Mouse (Mus musculus): ENCODE measurements around the gene Noxred1.
"Not testable (repeated sequence)": the region's sequence is repeated elsewhere in the genome, so short reads cannot be mapped to it uniquely, and the experiment has no call there.

The Noxred1 gene

GRCm38 (mm10) chr12:87230379-87230895 lies 8.1 kb downstream of the Noxred1 start:
- DNase-seq (ENCODE audit: low read depth in 1 of 2, low spot score in 2 of 2): no peak

DNA sequence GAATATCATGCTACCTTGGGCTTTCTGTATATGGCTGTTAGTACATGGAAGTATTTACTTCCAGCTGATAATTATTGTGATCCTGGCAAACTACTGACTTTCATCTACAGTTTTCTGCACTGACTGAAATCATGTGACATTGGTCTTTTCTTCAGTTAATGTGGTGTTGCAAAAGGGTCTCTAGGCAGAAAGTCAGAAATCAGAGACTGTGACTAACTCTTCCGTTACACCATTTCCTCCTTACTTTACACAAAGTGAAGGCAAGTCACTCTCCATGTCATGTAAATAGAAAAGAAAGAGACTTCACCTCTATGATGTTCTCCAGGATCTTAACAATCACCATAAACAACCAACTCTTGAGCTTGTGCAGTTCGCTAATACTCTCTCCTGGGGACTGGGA lies 8.9 kb downstream of the Noxred1 start:
- no peak for DNase-seq (ENCODE audit: low read depth in 1 of 2, low spot score in 2 of 2)

DNA sequence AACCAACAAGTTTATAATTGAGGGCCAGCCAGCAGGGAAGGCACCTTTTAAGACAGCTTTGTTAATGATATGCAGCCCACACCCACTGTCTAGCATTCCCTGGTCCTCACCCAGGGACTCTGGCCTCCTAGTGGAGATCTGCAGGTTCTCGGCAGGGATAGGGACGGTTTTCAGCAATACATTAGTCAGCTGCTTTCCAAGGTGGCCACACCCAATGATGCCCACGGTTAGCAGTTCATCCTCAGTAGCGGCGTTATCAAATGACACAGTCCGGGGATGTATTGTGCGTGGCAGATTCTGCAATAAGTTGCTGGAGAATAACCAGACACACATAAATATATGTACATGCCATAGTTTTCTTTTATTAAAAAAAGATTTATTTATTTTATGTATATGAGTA lies 11.7 kb downstream of the Noxred1 start:
- no peak for DNase-seq (ENCODE audit: low read depth in 1 of 2, low spot score in 2 of 2)

- no peak for DNase-seq (ENCODE audit: low read depth in 1 of 2, low spot score in 2 of 2)
These were observed 13.6 kb downstream of the Noxred1 start for GRCm38 (mm10) chr12:87224950-87225349.

- no peak for DNase-seq (ENCODE audit: low read depth in 1 of 2, low spot score in 2 of 2)
These were observed 19.2 kb downstream of the Noxred1 start for GRCm38 (mm10) chr12:87219362-87219761.

DNA sequence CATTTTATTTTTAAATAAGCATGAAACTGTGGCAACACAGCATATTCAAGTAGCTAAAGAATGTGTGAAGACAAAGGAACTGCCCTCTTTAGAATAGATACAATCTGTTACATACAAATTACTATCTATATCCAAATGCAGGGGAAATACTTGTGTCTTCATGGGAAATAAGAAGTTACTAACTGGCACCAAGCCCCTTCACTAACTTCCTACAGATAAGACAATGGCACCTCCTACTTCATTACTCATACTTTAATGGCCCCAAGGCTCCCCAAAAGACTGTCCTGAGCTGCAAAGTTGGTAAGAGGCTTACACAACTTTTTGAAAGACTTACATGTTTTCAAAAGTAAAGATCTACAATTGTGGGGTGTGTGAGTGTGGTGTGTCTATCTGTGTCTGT lies 20.9 kb downstream of the Noxred1 start:
- no peak for DNase-seq (ENCODE audit: low read depth in 1 of 2, low spot score in 2 of 2)

DNA sequence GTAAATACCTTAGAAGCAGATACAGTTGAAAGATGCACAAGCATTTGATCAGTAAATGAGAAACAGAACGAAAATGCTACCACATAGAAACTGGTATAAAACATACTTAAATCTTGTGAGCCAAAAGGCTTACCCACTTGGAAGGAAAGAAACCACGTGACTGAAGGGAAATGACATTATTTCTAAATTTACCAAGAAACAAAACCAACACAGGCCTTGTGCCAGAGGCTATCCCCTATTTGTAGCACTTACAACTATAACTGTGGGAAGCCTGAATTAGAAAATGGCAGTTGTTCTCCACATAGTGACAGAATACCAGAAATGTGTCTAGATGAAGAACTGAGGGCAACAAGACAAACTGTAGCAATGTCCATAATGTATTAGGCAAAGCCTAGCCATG lies 22.5 kb downstream of the Noxred1 start:
- DNase-seq (ENCODE audit: low read depth in 1 of 2, low spot score in 2 of 2): no peak

DNA sequence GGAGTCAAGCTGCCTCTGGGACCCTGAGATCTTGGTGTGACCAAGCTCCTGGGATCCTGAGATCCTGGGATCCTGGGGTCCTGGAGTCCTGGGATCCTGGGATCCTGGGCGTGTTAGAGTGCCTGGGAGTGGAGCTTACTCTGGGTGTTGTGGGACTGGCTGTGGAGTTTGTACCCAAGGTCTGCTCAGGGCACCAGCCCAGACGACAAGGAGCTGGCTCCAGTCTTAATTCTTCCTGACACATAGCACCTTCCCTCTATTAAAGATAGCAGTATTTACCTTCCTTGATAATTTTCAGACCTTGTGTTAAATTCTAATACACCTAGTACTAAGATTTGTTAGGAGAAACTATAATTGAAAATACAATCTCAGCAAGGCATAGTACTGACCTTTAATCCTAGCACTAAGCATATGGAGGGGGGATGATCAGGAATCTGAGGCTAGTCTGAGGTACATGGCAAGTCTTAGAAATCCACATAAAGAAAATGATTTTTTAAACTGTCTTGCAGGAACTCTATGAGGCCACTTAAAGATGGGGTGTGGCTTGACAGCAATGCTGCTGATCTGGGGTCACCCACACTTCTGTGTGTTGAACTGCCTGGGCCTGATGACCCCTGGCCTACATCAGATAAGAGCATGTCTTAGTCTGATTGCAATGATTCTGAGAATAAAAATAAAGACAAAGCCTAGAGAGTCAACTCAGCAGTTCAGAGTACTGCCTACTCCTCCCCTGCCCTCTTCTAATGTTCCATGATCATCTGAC lies 25.5 kb downstream of the Noxred1 start:
- DNase-seq (ENCODE audit: low read depth in 1 of 2, low spot score in 2 of 2): no peak

- DNase-seq (ENCODE audit: low read depth in 1 of 2, low spot score in 2 of 2): not testable (repeated sequence)
These were observed 32.7 kb downstream of the Noxred1 start for GRCm38 (mm10) chr12:87205789-87206188.

DNA sequence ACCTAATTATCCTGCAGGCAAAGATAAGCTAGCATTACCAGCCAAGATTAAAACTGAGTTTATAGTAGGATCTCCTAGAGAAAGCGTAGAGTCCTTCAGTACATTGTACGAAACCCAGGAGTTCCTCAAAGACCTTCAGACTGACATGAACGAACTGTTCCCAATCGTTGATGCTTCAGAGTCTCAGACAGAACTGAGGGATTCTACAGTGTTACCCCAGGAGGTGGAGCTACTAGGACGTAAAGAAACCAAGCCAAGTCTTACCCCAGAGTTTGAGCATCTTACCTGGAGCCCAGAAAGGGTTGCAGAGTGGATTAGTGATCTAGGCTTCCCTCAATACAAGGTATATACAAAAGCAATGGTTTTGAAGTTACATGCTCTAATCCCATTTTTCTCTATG lies 36.8 kb downstream of the Noxred1 start:
- no peak for DNase-seq (ENCODE audit: low read depth in 1 of 2, low spot score in 2 of 2)

DNA sequence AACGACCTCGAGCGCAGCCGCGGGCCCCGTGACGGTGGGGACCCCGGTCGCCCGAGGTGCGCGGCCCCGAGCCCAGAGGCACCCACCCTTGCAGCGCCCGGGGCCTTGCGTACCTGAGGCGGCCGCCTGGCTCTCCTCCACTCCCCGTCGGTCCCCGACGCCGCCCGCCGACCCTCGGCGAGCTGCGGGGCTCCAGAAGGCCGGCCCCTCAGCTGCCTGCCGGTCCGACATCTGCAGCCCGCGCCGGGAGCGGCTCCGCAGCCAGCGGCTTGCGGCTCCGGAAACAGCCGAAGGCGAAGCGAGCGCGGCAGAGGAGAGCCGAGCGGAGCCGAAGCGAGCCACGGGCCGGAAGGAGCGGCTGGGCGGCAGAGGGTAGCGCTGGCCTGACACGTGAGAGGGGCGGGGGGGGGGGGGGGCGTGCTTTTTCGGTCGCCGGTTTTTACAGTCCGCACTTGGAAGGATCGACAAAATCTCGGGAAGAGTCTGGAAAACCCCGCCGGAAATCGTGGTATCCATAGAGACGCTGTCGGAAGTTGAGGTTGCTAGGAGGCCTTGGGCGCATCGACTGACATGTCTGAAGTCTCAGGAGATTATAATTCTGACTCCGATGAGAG lies 38.5 kb downstream of the Noxred1 start, which contains the start of gene Tmed8:
Gene Tmed8 (minus strand): TSS at position 482 of the 614 bp plus-strand sequence.
- peak; percentile 11 to 33 for DNase-seq (ENCODE audit: low read depth in 1 of 2, low spot score in 2 of 2)

DNA sequence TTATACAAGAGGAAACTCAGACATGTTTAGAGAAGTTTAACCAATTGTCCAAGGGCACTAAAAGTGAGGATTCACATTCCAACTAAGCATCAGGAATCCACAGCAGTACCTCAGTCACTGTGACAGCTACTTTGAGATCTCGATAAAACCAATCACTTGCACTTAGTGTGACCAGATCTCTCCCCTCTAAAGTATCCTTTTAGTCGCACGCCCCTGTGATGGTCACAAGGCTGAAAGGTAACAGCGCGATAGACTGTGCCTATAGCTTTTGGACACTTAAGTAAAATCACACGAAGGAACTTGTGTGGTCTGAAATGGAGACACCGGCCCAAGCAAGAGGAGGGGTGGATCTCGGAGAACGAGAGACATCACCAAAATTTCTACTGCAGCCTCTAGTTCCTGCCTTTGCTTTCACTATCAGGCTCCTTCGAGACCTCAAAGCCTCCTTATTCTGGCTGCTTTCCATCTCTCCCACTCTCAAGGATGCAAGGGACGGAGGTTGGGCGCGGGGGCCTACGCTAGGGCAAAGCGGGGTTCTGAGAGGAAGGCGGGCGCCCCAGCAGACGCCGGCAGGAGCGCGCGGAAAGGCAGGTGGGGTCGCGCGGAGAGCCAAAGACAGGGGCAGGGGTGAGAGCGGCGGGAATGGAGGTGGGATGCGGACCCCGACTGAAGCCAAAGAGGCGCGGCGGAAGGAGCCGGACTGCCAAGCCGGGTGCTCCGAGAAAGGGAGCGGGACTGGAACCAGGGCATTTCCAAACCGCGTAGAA lies 39.1 kb downstream of the Noxred1 start, which contains the start of gene Samd15:
Gene Samd15 (plus strand): TSS at position 518 of the 767 bp plus-strand sequence.
- DNase-seq (ENCODE audit: low read depth in 1 of 2, low spot score in 2 of 2): no peak

GRCm38 (mm10) chr12:87198792-87199191 lies 39.7 kb downstream of the Noxred1 start:
- no peak for DNase-seq (ENCODE audit: low read depth in 1 of 2, low spot score in 2 of 2)

DNA sequence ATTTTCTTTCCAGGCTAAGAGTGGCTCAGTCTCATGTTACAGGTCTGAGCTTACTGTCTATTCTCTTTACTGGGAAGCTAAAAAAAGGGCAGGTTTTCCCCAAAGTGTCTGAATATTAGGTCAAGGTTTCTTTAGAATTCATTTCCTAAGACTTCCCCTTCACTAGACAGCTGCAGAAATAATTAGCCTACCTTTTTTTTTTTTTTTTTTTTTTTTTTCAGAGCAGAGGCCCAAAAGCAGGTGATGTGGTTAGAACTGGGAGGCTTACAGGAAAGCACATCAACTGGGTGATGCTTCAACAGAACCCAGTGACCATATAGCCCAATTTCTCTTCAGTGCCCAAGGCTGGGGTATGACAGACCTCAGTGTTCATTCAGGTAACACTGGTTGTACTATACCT lies 42.2 kb downstream of the Noxred1 start:
- DNase-seq (ENCODE audit: low read depth in 1 of 2, low spot score in 2 of 2): no peak

DNA sequence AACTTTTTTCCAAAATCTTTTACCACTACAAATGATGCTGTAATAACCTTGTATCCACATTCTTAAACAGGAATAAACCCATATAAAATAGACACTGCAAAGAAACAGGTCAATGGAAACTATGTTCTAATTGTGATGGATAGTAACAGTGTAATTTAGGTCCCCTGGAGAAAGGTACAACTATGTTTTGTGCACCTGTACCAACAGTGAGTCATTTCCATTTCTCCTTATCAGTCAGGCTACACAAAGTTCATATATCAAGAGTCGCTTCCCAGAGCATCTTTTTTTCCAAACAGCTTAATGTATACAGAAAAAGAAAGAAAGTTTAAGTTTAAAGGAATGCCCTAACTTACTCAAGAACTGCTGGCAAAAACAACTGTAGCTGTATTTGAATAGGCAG lies 43.5 kb downstream of the Noxred1 start:
- no peak for DNase-seq (ENCODE audit: low read depth in 1 of 2, low spot score in 2 of 2)

DNA sequence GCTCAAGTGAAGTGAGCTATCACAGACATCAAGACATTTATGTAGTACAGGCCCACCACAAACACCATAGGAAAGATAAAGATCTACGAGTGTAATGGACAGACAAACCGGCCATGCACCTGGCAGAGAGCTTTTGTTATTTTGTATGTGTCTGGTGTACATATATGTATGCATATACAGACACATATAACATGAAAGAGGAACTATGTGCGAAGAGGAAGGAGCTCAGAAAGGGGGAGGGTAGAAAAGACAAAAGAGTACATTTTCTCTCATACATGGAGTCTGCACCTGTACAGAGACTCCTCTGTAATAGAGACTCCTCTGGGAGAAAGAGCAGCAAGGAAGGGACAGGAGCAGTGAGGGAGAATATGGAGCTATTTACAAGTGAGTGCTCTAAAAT lies 45.5 kb downstream of the Noxred1 start:
- no peak for DNase-seq (ENCODE audit: low read depth in 1 of 2, low spot score in 2 of 2)

DNA sequence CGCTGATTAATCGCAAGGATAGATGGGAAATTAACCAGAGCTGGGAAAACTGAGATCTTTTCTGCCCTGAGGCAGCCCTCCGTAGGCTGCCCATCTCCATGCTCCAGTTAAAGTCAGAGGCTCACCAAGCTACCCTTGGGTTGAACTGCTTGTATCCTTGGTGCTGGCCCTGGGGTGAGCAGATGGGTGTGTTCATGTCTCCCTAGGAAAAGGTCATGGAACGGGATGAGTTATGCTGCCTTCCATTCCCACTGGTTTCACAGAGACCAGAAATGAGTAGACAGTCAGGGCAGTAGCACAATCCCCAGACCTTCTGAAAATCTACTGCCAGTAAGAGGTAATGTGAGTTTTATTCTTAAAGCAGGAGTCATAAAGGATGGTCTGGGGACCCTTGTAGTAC lies 60.9 kb downstream of the Noxred1 start:
- no peak for DNase-seq (ENCODE audit: low read depth in 1 of 2, low spot score in 2 of 2)

DNA sequence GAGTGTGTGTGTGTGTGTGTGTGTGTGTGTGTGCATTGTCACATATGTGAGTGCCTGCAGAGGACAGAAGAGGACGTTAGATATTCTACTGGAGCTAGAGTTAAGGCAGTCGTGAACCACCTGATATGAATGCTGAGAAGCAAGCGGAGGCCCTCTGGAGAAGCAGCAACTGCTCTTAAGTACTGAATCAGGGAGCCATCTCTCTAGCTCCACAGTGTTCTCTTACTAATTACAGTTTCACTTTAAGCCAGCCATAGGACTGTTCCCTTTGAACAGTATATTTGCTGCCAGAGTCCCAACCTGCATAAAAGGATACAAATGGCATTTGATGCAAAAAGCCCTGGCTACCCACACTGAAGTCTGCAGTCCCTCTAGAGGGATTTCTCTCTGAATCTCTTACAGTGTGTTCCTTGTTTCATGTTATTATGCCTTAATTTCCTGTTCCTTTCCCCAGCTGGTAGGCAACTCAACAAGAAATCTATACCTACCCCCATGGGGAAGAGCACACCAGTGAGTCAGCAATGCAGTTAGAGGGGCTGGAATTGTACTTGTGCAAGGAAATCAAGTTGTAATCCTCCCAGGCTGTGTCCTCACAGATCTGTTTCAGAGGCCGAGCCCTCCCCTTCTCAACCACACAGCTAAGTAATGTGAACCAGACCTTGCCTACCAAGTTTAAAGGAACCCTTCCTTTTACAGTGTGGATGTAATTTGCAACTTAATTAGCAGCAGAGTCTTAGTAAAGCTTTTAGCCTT lies 63.2 kb downstream of the Noxred1 start:
- no peak for DNase-seq (ENCODE audit: low read depth in 1 of 2, low spot score in 2 of 2)

Data from monocyte, adult 2 months (primary cell).